Mouse (Mus musculus) heart, postnatal 0 days (tissue): Measurements from ENCODE around the gene Ugt1a8. TPM values are rescaled to one million over a fixed set of nuclear protein-coding genes. Genes with fewer than 3 reads are reported as not detected.
"Not testable (repeated sequence)": the region's sequence is repeated elsewhere in the genome, so short reads cannot be mapped to it uniquely, and the experiment has no call there.

ENCODE experiments used
- ATAC-seq: fragments of 200-750 bp; cut with Nextera tagmentation; 2 replicates; pipeline ENCODE4 v1.8.0; 2017; ENCODE audit warnings: low read depth, moderate number of reproducible peaks, moderate library complexity; ENCODE audit not compliant: insufficient read depth
- DNase-seq: peaks from one replicate; pipeline ENCODE4 v3.0.0-alpha.2; 2016; ENCODE audit warnings: low spot score
- H3K27ac ChIP-seq: fragments of 300-500 bp; sonication (generic); 2 replicates; pipeline ENCODE4 v1.5.1; 2014; ENCODE audit warnings: low read depth, mild to moderate bottlenecking
- H3K27me3 ChIP-seq: fragments of 300-500 bp; sonication (generic); 2 replicates; pipeline ENCODE4 v1.6.1; 2014; ENCODE audit warnings: low read length, mixed read lengths; ENCODE audit not compliant: control insufficient read depth, insufficient read depth
- H3K36me3 ChIP-seq: fragments of 300-500 bp; sonication (generic); replicated peaks from 2 replicates; pipeline ENCODE4 v1.6.1; 2014; ENCODE audit warnings: low read length, mixed read lengths; ENCODE audit not compliant: control insufficient read depth, insufficient read depth
- H3K4me1 ChIP-seq: fragments of 300-500 bp; sonication (generic); 2 replicates; pipeline ENCODE4 v1.6.1; 2014; ENCODE audit warnings: antibody characterized with exemption; ENCODE audit not compliant: control insufficient read depth, insufficient read depth
- H3K4me2 ChIP-seq: fragments of 300-500 bp; sonication (generic); 2 replicates; pipeline ENCODE4 v1.6.1; 2014; ENCODE audit warnings: low read depth, mild to moderate bottlenecking, low read length, moderate library complexity
- H3K4me3 ChIP-seq: fragments of 300-500 bp; sonication (generic); 2 replicates; pipeline ENCODE4 v1.5.1; 2014; ENCODE audit warnings: low read depth, low read length
- H3K9ac ChIP-seq: fragments of 300-500 bp; sonication (generic); replicated peaks from 2 replicates; pipeline ENCODE4 v1.6.1; 2014; ENCODE audit warnings: low read depth, low read length, mixed read lengths
- H3K9me3 ChIP-seq: fragments of 300-500 bp; sonication (generic); replicated peaks from 2 replicates; pipeline ENCODE4 v1.6.1; 2016; ENCODE audit warnings: low read length; ENCODE audit not compliant: control insufficient read depth
- CTCF ChIP-seq: IDR thresholded peaks from 2 replicates; pipeline ENCODE4 v1.5.1; 2016; ENCODE audit warnings: antibody characterized with exemption, control low read depth, low read depth
- EP300 ChIP-seq: IDR thresholded peaks from 2 replicates; pipeline ENCODE4 v1.6.1; 2016; ENCODE audit warnings: antibody characterized with exemption, low read depth
- WGBS: fragments of 180-500 bp; shearing (Covaris S2); extraction: QIAGEN DNeasy Blood & Tissue Kit; methylation state at CpG from one replicate; pipeline ENCODE4 v1.1.7; 2014; 5-methylcytosine and 5-hydroxymethylcytosine counted together
- polyA plus RNA-seq: library from polyadenylated mRNA; unstranded; fragments of >200 nt; fragmentation: Nextera tagmentation; extraction: Ambion mirVana; gene quantifications from 2 replicates; pipeline ENCODE4 v1.2.1, GENCODE M21; 2015
- total RNA-seq: library from RNA; depleted of rRNA; stranded (reverse); fragments of >200 nt; gene quantifications from 2 replicates; pipeline ENCODE4 v1.2.3, GENCODE M21; 2014; ENCODE audit warnings: low replicate concordance

The Ugt1a8 gene
- total and polyA plus RNA-seq, 2 experiments from 2014 or later, result not detected

- DNase-seq (no peak), ATAC-seq (no peak)
- Histone ChIP-seq H3K36me3 (no peaks in the 10 kb centered on the region), H3K9me3 (peaks cover 42% of the 10 kb centered on the region), H3K27me3 (no peaks in the 10 kb centered on the region), H3K27ac (no peak overlapping the region), H3K4me3 (no peak overlapping the region), H3K4me1 (no peaks in the 10 kb centered on the region), H3K9ac (no peak overlapping the region), H3K4me2 (no peak overlapping the region)
- 64% methylated on average over 9 of the region's 9 CpGs for WGBS
- TF ChIP-seq EP300 (no peak), CTCF (no peak)
Measured at GRCm38 (mm10) chr1:88218051-88218450, 130.4 kb downstream of the Ugt1a8 start.

- TF ChIP-seq CTCF (no peak), EP300 (no peak)
- Histone ChIP-seq H3K27ac (no peak overlapping the region), H3K9ac (no peak overlapping the region), H3K27me3 (no peaks in the 10 kb centered on the region), H3K4me3 (no peak overlapping the region), H3K4me2 (no peak overlapping the region), H3K36me3 (no peaks in the 10 kb centered on the region), H3K4me1 (no peaks in the 10 kb centered on the region), H3K9me3 (peaks cover 37% of the 10 kb centered on the region)
- 40% methylated on average over 4 of the region's 4 CpGs for WGBS
- DNase-seq (peak; percentile 8), ATAC-seq (no peak)
Measured at GRCm38 (mm10) chr1:88218591-88218990, 131.0 kb downstream of the Ugt1a8 start.

GRCm38 (mm10) chr1:88219054-88219453 lies 131.4 kb downstream of the Ugt1a8 start:
- no peak overlapping the region for H3K9ac ChIP-seq
- peaks cover 32% of the 10 kb centered on the region for H3K9me3 ChIP-seq
- H3K36me3 ChIP-seq, result no peaks in the 10 kb centered on the region
- no peak for TF ChIP-seq CTCF
- no peak for TF ChIP-seq EP300
- H3K27me3 ChIP-seq, result no peaks in the 10 kb centered on the region
- H3K4me3 ChIP-seq, result no peak overlapping the region
- ATAC-seq, result no peak
- H3K4me2 ChIP-seq, result no peak overlapping the region
- H3K4me1 ChIP-seq, result no peaks in the 10 kb centered on the region
- no peak overlapping the region for H3K27ac ChIP-seq
- no peak for DNase-seq
- 10% methylated on average over 1 of the region's 1 CpGs for WGBS

GRCm38 (mm10) chr1:88220336-88220735 lies 132.7 kb downstream of the Ugt1a8 start:
- TF ChIP-seq EP300 (no peak), CTCF (no peak)
- H3K4me1 ChIP-seq, result no peaks in the 10 kb centered on the region
- H3K9me3 ChIP-seq, result peaks cover 23% of the 10 kb centered on the region
- no peak for ATAC-seq
- DNase-seq, result no peak
- H3K4me3 ChIP-seq, result no peak overlapping the region
- no peak overlapping the region for H3K27ac ChIP-seq
- no peaks in the 10 kb centered on the region for H3K27me3 ChIP-seq
- H3K4me2 ChIP-seq, result no peak overlapping the region
- no peaks in the 10 kb centered on the region for H3K36me3 ChIP-seq
- no peak overlapping the region for H3K9ac ChIP-seq

GRCm38 (mm10) chr1:88222216-88222615 lies 134.6 kb downstream of the Ugt1a8 start:
- no peak overlapping the region for H3K9ac ChIP-seq
- 35% methylated on average over 2 of the region's 2 CpGs for WGBS
- H3K27ac ChIP-seq, result no peak overlapping the region
- TF ChIP-seq EP300 (no peak), CTCF (no peak)
- H3K27me3 ChIP-seq, result no peaks in the 10 kb centered on the region
- no peak overlapping the region for H3K4me3 ChIP-seq
- no peak overlapping the region for H3K4me2 ChIP-seq
- ATAC-seq (no peak), DNase-seq (no peak)
- no peaks in the 10 kb centered on the region for H3K36me3 ChIP-seq
- peaks cover 25% of the 10 kb centered on the region for H3K9me3 ChIP-seq
- H3K4me1 ChIP-seq, result no peaks in the 10 kb centered on the region

GRCm38 (mm10) chr1:88223011-88223515 lies 135.4 kb downstream of the Ugt1a8 start:
- not testable (repeated sequence) for H3K4me2 ChIP-seq, ATAC-seq, DNase-seq, H3K4me1 ChIP-seq, H3K27ac ChIP-seq, H3K9ac ChIP-seq, H3K27me3 ChIP-seq, H3K36me3 ChIP-seq, H3K4me3 ChIP-seq
- H3K9me3 ChIP-seq, result peaks cover 28% of the 10 kb centered on the region
